Mouse (Mus musculus) induced T-regulatory cell, adult 2 months (primary cell): ENCODE results near the gene Atp5mpl.

Experiments
- DNase-seq: peaks from one replicate; pipeline ENCODE4 v3.0.0-alpha.2; 2012; ENCODE audit warnings: low read depth

Gene Atp5mpl

GRCm38 (mm10) chr12:111966683-111967173, at the start of gene Atp5mpl:
Gene Atp5mpl, minus strand, starts transcription at chr12:111966977.
- DNase-seq = peak; percentile 96

GRCm38 (mm10) chr12:112016346-112016745, 49.6 kb upstream of the Atp5mpl start:
- DNase-seq = no peak

DNA sequence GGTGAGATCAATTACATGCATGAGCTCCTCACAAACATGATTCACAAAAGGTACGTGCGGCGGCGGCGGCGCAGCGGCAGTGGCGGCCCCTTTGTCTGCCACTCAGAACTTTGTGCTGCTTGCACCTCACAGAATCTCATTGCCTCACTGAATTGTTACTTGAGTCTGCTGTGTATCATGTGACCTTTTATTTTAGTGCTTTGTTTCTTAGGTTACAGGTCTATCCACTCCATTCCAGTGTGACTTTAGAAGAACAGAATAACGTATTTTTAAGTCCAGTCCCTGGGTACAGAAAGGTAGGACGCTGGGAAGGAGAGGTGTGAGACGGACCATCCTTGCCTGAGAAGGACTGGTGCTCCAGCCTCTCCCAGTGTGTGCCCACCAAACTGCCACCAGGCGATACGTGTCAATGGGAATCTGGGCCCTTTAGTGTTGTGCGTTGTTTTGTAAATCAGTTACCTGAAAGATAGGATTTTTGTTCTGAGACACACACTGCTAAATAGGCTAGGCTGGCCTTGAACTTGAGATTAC, 46.6 kb upstream of the Atp5mpl start:
- DNase-seq = no peak

DNA sequence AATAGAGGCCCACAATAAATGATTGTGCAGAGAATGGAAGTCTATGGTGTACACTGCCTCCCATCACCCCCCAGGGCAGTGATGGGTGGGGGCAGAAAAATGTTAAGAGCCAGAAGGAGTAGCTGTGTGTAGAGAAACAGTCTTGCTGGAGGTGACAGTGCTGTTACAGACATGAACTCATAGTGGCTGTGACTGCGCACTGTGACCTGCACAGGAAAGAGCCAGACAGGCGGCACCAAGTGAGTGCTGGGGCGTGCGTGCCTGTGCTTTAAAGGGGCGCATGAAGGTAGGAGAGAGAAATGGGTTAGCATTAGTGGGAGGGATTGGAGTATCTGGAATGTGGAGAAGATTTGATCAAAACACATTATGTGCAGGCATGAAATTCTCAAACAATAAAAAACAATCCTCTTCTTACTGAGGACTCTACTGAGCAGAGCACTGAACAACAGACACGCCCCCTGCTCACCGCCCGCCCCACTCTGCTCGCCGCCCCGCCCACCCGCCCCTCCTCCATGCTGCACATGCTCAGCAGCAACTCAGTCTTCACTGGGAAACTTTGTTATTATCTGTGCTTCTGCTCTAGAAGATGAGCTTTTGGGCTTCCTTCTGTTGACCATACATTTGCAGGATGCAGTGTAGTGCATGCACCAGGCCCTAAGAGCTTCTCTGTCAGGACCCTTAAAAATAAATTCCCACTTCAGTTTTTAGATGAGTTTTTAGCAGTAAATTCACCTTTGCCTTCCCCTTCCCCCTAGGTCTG, 45.9 kb upstream of the Atp5mpl start:
- DNase-seq = no peak

DNA sequence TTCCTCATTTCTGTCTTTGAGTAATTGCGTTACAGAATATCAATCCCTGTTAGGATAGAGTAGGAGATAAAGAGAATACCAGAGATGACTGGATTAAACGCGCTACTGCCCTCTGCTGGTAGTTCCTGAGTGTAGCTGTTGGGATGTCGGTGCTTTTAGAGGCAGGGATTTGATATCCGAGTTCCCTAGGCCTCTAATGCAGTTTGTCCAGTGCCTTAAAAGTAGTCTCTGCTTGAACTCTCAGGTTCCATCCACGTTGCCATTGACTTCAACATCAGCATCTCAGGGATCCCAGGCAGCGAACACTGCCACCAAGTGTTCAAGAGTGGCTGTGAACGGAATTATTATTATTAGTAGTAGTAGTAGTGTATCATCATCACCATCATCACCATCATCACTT, 34.4 kb upstream of the Atp5mpl start:
- peak; percentile 70 for DNase-seq

DNA sequence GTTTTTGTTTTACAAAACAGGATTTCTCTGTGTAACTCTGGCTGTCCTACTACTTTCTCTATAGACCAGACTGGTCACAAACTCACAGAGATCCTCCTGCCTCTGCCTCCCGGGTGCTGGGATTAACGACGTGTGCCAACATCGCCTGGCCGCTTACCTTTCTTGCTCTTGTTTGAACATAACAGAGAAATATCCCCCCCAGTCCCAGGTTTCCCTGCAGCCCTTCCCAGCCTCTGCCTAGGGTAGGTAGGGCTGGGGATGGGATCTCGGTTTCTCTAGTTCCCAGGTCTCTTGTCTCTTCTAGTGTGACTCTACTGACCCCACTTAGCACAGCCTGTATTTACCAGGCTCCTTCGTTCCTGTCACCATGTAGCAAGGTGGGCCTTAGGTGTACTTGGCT, 33.0 kb upstream of the Atp5mpl start:
- DNase-seq = no peak

GRCm38 (mm10) chr12:111995161-111995560, 28.4 kb upstream of the Atp5mpl start:
- DNase-seq = no peak

DNA sequence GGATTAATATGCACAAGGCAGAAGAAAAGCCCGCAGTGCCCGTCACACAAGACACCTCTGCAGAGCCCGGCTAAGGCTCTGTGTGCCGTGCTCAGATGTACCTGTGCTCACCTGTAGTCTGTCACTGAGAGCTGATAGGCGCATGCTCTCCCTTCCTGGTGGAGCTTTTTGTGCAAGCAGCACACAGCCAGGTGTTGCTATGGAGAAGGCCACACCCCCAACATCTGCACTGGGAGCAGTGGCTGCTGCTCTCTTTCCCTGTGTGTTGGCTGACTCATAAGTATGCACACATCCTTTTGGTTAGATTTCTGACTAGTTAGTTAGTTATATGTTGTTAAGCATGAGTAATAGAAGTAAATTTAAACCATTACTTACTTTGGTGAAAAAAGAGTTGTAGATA, 25.8 kb upstream of the Atp5mpl start:
- DNase-seq = no peak

DNA sequence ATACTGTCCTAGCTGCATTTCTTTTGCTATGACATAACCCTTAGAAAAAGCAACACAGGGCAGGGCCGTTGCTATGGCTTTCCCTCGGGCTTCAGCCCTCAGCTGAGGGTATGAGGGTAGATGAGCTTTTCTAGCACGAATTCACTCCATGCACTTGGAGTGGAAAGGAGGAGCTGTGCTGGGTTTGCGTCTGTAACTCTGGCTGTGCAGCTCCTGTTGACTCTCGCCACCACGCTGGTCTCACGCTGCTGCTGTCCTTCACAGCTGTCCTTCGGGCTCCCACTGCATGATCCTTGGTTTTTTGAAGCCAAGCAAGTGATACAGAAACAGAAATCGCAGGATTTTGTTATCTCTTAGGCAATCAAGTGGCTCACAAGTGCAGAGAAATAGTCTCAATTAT, 20.0 kb upstream of the Atp5mpl start:
- DNase-seq = no peak

DNA sequence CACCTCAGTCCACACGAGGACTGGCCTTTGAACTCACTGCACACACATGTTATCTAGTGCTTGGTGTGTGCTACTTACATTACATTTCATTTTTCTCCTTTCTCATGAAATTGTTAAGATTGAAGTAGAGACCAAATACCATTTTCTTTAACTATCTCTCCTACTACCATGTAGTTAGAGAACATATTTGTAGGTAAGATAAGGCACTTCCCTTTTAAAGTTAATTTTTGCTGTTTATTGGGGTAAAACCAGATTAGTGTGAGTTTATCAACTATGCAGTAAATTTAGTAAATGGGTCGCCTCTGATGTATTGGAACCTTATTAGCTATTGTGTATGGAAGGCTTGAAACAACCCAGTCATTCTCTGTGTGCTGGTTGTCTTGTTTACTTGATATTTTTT, 16.4 kb upstream of the Atp5mpl start:
- no peak for DNase-seq

GRCm38 (mm10) chr12:111981831-111982230, 15.1 kb upstream of the Atp5mpl start:
- no peak for DNase-seq

DNA sequence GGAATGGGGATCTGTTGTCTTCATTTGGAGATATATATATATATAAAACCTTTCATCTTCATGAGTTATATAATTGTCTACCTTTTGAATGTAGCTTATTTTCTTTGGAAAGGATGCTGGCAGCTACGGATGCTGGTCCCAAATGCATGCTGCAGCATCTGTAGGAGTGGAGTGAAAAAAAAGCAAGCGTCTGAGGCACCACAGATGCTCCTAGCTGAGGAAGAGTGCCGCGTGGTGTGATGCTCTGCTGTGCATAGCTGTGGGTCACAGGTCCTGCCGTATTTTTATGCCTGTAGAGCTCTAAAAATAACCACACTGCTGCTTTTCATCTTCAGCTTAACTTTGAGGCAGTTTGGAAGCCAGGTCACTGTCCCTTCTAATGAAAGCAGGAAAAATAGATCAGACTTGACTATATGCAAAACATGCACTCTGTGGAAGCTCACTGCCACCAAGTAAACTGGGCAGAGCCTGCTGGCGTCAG, 14.2 kb upstream of the Atp5mpl start, which contains the start of gene Rd3l:
Gene Rd3l, minus strand, starts transcription at position 431 of the 481 bp plus-strand sequence.
- DNase-seq = no peak

GRCm38 (mm10) chr12:111978274-111978673, 11.5 kb upstream of the Atp5mpl start:
- no peak for DNase-seq

- no peak for DNase-seq
These were observed 10.4 kb upstream of the Atp5mpl start for GRCm38 (mm10) chr12:111977138-111977537.

DNA sequence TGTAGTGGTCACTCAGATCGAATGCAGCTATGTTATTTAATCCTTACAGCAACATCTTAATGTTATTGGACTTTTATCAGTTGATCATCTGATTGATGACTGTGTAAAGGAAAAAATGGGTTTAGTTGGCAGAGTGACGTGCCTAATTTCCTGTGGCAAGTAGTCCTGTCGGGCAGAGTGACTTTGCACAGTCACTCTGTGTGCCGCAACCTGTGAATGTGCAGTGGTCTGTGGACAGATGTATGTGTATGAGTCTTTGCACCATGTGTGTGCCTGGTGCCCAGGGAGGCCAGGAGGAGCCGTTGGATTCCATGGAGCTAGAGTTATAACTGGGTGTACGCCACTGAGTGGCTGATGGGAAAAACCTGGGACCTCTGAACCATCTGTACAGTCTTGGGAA, 7.8 kb upstream of the Atp5mpl start:
- DNase-seq = no peak

- no peak for DNase-seq
These were observed 5.7 kb upstream of the Atp5mpl start for GRCm38 (mm10) chr12:111972504-111972903.

DNA sequence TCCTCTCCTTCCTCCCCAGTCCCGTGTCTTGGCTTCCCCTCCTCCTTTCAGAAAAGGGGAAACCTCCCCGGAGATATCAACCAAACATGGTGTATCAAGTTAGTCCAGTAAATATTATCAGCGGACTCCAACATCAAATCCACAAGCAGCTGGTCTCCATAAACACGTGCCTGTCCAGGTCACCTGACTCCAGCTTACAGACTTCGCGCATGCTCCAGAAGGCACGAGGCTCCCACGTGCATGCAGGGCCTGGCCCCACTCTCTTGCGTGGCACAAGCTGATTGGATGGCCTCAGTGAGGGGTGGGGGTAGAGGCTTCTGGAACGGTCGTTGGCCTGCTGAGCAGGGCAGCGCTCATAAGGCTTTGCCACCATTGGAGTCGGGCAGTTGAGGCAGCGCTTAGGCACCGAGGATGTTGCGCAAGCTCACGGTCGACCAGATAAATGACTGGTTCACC, 4.5 kb upstream of the Atp5mpl start, which contains the start of gene Tdrd9:
Gene Tdrd9, plus strand, starts transcription at position 329 of the 456 bp plus-strand sequence.
- no peak for DNase-seq

DNA sequence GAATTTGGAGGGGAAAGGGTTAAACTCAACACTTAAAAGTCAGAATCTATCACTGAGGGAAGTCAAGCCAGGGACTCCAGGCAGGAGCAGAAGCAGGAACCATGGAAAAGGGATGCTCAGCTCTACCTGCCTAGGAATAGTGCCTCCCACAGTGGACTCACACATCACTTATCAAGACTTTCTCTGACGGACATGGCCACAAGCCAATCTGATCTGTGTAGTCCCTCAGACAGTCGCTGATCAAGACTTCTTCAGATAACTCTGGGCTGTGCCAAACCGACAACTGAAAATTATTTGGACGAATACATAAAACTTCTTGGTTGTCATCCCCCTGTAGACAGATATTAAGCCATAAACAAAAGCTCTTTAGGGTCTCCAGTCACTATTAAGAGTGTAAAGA, 3.3 kb upstream of the Atp5mpl start:
- no peak for DNase-seq

- no peak for DNase-seq
These were observed 3.4 kb downstream of the Atp5mpl start for GRCm38 (mm10) chr12:111963339-111963738.

DNA sequence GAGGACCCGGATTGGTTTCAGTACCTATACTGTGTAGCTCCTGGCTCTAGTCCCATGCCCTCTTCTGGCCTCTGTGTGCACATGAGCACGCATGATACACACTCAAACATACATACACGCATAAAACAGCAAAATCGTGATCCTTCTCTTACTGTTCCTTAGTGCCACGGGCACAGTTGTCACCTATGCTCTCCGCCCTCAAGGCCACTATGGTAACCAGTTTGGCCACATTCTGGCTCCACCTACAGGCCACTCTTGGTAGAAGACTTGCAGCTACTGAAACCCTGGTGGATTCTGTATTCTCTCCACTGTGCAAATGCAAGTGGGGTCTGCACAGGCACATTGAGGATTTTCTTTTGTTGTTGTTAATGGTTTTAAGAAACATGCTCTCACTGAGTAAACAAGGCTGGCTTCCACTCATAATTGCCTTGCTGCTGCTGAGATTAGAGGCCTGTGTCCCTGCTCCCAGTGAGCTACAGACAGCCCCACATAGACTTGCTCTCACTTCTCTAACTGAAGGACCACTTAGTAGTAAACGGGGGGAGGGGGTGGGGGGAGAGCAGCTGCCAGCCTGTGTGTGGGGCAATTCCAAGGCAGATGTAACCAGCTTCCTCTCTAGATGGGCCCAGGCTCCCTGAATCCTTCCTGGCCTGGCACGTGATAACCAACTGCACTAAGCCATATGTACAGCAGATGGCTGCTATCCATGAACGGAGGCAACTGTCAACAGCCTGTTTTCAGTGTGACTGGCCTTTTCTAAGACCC, 8.5 kb downstream of the Atp5mpl start:
- peak; percentile 81 for DNase-seq

DNA sequence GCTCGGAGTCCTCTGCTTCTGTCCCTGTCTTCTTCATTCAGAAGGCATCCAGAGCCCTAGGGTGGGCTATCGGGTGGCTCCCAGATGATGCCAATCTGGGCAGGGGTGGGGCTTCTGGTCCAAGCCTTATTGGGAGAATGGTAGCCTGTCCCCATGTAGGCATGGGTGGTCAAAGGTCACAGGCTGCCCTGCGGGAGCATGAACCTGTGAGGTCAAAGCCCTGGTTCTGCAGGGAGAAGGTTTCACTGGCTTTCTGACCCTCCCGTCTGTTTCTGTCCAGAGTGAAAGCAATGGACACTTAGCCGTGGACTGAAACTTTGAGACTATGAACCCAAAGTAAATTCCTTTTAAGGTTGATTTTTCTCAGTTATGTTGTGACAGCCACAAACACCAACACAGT, 10.6 kb downstream of the Atp5mpl start:
- no peak for DNase-seq

DNA sequence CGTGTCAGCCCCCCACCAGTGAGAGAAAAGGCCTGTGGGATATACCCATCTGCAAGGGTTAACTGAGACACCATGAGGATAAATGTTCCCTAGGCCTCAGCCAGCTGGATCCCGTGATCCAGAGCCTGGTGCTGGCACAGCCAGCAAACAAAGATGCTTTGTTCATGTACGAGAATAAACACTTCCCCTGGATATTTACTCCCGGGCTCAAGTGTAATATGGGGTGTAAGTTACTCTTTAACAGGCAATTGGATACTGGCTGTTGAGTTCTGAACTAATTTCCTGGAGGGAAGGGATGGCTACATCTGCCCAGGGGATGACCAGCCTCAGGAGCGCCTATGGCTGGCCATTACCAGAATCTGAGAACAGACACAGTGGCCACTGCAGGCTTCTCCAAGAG, 15.1 kb downstream of the Atp5mpl start:
- DNase-seq = no peak

DNA sequence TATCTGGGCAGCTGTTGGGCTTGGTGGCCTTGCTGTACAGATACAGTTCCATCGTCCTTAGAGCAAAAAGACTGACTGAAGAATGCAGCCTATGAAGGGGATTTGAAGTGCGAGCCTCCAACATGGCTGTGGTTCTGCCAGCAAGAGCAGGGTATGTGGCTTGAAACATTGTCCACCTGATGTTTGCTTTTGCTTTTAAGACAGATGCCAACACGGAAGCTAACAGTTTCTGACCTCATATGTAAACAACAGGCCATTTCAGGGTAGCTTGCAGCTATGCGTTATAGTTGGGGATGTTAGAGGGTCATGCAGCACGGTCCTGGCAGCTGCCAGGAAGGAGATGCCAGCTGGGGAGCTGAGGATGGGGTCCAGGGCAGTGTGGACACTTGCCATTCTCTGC, 16.3 kb downstream of the Atp5mpl start:
- no peak for DNase-seq
